Mouse (Mus musculus): ENCODE results near the gene Cacna2d3. TPM values are rescaled to one million over a fixed set of nuclear protein-coding genes. Genes with fewer than 3 reads are reported as not detected.

The Cacna2d3 gene
- total RNA-seq, 2 experiments from 2014 or later: 0.51 to 0.94 TPM

DNA sequence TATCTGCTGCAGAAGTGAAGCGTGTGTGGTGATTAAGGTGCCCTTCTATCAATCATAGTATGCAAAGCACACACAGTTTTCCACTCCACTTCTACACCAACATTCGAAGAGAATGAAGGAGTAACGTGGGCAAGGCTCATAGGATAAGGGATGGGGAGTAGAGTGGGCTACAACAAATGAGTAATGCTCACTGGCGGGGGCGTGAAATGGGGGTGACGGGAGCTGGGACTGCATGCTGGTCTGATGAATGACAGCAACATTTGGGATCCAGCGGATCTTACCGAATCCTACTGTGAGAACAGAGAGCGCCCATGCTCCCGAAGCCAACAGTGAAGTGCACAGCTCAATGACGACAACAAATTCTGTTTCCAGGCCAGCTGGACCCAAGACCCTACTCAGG, 76.2 kb downstream of the Cacna2d3 start:
- intact Hi-C loops (cut with DNase I): no loop called here
- DNase-seq: no peak

DNA sequence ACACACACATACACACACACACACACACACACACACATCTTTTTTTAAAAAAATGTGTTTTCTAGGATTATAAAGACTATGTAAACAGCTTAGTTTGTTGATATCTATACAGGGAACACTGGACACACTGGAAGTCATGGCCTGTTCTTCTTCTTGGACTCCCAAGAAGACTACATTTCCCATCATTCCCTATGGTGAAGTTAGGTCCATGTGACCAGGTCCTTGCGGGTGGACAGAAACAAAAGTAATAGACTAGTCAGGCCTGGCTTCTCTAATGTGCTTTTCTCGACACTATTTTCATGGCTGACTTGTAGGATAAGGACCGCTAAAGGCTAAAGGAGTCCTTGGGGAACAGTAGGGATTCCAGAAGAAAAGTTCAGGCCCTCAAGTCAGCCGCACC, 78.4 kb downstream of the Cacna2d3 start:
- intact Hi-C loops (cut with DNase I): no loop called here
- no peak for DNase-seq

DNA sequence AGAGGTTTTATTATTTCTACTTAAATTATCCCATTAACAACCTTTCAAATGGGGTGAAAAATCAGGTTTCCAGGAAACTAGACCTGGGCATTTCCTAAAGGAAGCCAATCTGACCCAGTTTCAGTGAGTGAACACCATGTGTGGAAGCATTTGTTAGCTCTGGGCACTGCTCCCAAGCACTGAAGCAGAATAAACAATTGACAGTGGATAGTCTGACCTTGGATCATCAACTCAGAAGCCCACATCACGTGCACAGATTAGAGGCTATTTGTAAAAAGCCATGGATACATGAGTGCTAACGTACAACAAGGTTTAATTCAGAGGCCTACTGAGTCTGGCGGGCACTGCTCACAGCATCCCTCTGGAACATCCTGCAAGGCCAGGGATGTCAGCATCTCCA, 82.4 kb downstream of the Cacna2d3 start:
- no peak for DNase-seq
- intact Hi-C loops (cut with DNase I): no loop called here

DNA sequence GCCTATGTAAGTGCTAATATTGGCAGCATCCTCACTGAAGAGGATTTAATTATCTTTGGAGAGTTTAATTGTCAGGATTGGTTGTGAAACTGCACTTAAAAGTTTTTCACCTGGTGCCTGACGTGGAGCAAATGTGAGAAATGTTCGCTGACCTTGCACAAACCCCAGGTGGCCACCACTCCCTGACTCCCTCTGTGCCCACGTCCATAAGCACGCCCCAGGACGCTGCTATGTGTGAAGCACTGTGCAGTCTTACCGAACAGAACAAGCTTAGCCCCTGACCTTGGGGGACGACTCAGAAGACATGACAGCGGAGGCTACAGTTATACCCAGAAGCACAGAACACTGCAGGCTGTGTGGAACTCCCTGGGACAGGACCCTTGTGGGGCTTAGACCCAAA, 93.5 kb downstream of the Cacna2d3 start:
- DNase-seq: no peak
- intact Hi-C loops (cut with DNase I): no loop called here

DNA sequence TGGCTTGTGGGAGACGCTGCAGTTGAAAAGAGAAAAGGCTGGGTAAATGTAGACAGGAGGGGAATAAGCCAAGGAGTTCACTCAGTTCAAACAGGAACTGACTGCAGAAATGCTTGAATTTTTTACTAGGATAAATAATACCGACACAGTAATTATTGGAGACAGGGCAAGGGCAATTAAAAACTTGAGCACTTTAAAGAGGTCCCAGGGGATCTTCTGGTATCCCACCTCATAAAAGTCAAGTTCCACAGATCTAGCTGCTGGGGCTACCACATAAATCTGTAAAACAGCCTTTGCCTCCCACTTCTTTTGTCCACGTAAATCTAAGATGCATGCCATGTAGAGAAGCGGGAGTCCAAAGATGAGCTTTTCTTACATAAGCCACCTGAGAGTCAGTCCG, 109.2 kb downstream of the Cacna2d3 start:
- DNase-seq: no peak
- intact Hi-C loops (cut with DNase I): no loop called here

DNA sequence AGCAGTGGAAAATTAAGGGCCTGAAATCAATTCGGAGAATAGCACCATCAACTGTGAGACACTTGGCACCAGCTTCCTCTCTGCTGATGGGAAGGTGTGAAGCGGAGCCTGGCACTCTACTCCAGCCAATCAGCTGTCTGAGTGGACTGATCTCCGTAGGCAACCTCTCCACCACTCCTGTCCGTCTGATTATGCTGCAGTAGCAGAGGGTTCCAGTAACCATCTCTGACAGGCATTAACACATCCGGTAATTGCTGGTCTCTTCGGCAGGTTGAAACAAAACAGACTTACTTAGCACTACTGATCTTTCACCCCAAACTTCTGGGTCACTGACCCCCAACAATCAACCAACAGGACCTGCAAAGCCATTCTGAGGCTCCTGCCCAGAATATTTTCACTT, 112.9 kb downstream of the Cacna2d3 start:
- DNase-seq: no peak
- intact Hi-C loops (cut with DNase I): no loop called here

DNA sequence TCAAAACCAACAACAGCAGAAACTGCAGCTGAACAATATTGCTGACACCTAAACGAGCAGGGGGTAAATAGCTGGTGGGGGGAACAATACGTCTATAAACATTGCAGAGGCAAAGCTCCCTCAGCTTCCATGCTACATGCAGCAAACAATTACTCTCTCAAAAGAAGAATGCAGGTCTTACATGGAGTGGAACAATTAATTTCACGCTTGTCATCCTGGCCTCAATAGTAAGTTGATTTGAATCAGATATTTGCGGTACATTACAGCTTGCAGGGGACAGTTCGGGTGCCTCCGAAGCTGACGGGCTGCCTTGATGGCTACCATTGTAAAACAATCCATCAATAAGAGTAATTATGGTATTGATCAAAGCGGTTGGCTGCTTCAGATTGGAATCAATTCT, 122.2 kb downstream of the Cacna2d3 start:
- intact Hi-C loops (cut with DNase I): no loop called here
- no peak for DNase-seq

DNA sequence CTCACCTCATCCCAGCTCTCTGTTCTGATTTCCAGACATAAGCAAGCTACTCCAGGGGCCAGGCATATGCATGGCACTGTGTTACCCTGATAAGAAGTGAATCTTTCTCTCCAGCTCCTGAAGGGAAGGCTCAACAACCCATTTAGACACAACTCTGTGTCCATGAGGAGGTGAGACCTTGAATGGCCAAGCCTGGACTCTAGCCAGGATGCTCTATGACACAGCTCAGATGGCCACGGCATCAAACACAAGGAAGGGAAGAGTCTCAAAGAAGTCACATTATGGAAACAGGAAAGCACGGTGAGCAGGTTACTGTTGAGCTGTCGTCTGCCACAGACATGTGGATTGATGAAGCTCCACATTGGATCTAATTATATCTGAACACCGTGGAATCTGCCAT, 128.8 kb downstream of the Cacna2d3 start:
- no peak for DNase-seq
- intact Hi-C loops (cut with DNase I): no loop called here

DNA sequence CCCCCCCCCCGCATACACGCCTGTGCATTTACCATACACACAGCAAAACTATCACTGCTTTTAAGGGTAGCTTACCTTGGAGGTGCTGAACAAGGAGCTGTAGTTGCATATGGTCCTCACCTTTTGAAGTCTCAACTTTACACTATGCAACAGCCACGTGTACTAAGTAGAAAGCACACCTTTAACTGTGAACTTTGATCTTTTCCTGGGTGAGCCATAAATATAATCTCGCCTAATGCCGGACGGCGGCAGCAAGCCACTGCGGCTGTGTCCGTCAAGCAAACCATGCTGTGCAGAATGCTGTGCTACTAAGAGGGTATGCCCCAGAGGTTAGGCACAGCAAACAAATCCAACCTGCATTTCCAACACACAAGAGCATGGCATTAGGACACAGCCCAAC, 132.0 kb downstream of the Cacna2d3 start:
- no peak for DNase-seq
- intact Hi-C loops (cut with DNase I): no loop called here

DNA sequence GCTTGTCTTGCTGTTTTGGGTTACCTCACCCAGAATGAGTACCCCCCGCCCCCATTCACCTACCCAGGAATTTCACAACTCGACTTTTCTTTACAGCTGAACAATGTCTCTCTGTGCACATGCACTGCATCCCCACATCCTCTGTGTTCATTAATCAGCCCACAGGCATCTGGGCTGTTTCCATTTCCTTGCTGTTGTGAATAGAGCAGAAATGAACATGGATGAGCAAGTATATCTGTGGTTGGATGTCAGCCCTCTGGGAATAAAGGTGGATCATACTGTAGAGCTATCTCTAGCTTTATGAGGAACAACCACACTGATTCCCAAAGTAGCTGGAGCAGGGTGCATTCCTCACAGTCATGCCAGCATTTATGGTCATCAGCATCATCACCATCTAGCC, 139.7 kb downstream of the Cacna2d3 start:
- intact Hi-C loops (cut with DNase I): no loop called here
- no peak for DNase-seq

DNA sequence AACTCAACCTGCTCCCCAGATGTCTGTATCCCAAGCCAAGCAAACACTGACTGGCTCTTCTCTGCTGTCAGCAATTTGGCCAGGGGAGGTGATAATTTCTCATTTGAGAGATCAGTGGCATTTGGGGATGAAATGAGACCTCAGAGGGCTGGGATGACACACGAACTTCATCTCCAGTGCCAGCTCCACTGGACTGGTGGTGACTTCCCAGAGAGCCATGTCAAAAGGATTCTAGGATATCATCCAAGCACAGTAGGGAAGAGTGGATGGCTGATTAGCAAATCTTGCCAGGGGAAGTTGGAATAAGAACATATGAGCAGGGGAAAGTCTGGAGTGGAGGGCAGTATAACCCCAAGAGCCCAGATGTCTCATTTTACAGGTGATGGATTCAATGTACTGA, 143.9 kb downstream of the Cacna2d3 start:
- intact Hi-C loops (cut with DNase I): no loop called here
- no peak for DNase-seq

DNA sequence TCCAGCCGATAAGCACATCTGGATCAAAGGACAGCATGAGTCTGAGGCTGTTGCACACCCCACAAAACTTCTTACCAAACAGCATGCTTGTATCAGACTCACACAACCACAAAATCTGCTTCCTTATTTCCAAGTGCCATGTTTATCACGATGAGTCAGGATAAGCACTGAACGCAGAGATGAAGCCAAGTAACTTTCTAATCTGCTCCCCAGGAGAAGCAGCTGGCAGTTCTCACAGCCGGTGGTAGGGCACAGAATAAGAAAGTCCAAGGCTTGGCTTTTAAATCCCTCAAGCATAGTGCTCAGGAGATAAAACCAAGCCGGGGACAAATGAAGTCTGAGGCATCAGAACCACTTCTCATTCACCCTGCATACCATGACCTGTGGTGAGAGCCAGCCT, 146.1 kb downstream of the Cacna2d3 start:
- no peak for DNase-seq
- intact Hi-C loops (cut with DNase I): no loop called here

DNA sequence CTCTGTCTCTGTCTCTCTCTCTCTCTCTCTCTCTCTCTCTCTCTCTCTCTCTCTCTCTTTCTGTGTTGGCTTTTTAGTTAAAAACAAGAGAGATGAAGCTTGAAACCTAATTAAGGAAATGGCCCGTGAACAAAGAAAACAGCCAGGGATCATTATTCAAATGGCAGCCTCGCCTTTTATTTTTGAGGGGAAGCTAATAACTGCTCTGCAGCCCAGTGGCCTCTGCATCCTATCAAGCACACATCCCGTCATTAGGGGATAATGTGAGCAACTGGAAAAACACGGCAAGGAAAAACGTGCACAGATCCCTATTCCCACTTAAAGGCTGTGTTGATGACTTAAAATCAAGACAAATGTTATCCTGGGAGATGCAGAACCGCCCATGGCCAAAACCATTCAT, 159.0 kb downstream of the Cacna2d3 start:
- intact Hi-C loops (cut with DNase I): no loop called here
- no peak for DNase-seq

DNA sequence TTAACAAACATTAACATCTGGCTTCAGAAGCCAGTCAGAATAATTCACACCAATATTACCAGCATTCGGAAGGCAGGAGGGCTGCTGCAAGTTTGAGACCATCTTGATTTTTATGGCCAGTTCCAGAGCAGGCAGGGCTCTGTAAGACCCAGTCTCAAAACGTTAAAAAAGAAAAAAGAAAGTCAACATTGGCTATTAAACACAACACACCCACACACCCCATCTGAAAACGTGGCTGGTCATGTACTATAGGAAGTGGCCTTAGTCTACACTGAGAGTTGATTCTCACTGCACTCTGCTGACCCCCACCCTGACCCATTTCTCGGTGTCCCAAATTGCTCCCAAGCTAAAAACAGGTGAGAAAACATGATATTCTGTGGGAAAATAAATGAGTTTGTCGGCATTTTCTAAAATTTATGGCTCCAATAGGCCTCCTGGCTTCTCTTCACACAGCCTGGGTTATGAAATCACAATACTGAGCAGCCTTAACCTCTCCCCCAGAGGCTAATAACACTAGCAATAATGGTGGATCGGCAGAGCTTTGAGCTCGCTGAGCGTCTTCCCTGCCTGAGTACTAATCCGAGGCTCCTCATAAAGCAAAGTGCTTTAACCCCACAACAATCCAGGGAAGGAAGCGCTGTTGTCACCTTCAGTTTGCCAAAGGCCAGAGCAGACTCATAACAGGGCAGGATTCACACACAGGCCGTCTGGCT, 160.4 kb downstream of the Cacna2d3 start:
- intact Hi-C loops (cut with DNase I): no loop called here
- DNase-seq: no peak

DNA sequence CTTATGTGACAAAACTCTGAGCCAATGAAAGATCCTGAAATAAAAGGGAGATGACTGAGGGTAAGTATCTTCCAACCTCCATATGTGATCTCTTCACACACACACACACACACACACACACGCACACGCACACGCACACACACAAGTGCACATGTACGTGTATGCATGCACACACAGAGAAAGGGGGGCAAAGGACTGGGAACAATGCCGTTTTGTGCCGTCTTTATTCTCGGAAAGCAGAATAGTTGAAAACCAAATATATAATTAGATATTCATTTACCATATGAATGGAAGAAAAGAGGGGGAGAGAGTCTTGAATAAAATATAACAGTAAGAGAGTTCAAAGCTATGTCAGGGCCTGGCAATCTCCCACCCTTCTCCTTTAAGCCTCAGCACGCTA, 163.2 kb downstream of the Cacna2d3 start:
- intact Hi-C loops (cut with DNase I): no loop called here
- no peak for DNase-seq

DNA sequence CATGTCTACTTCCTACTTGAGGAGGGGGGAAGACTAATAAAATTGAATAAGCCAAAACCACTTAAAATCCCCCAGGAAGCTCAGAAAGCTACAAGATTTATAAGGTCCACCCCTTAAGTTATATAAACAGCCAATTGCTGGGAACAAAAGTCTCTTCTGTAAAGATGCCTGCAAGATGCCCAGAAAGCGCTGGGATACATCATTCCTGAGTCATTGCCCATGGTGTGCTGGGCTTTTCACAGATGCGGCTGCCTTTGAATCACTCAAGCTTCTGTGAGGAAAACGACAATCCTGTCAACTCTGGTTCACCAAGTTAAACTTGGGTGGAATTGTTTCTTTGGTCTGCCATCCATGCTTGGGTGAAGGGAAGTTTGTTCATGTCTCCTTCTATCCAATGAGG, 165.5 kb downstream of the Cacna2d3 start:
- intact Hi-C loops (cut with DNase I): no loop called here
- no peak for DNase-seq

DNA sequence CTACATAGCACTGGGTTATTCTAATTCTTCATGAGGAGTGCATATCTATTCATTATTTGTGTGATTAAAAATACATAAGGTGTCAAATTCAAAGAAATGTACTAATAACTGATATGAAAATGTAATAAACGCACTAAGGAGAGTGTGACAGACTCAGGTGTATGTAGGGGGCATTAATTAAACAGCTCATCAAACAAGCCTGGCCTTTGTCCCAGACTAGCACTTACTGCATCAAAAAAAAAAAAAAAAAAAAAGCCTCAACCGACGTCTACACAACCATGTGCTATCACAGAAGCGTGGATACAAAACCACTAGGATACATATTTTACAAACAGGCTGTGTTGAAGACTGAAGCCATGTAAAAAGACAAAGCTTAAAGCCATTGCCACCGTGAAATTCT, 169.2 kb downstream of the Cacna2d3 start:
- intact Hi-C loops (cut with DNase I): no loop called here
- no peak for DNase-seq

DNA sequence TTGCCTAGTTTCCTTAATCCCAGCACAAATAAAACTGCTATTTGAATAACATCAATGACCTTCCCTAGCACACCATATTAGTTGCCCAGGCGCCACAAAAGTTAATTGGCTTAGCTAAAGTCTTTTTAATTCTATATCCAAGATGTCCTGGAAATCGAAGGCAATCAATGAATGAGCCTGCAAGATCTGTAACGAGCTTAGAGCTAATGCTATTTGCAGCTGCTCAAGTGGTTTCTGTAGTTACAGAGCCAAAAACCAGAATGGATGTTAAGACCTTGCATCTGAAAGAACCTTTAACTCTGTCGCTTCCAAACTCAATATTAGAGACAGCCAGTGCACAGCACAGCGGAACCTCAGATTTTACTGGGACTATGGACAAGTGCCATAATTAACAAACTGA, 173.0 kb downstream of the Cacna2d3 start:
- intact Hi-C loops (cut with DNase I): no loop called here
- no peak for DNase-seq

DNA sequence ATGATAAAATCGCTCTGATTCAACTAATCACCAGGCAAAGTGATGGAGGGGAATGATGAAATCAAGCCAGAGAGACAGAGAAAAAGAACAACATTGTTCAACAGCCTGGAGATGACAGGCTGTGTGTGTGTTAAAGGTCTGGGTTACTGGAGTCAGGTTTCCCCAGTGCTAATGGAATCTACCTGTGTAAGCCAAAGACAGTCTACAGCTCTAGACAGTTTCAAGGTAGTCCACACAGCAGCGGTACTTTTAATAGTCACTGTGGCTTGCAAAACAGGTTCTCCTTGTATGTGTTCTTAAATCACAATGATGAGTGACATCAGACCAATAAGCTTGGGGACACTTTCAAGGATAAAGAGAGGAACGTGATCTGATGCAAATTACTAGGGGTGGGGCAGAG, 191.1 kb downstream of the Cacna2d3 start:
- intact Hi-C loops (cut with DNase I): no loop called here
- no peak for DNase-seq

DNA sequence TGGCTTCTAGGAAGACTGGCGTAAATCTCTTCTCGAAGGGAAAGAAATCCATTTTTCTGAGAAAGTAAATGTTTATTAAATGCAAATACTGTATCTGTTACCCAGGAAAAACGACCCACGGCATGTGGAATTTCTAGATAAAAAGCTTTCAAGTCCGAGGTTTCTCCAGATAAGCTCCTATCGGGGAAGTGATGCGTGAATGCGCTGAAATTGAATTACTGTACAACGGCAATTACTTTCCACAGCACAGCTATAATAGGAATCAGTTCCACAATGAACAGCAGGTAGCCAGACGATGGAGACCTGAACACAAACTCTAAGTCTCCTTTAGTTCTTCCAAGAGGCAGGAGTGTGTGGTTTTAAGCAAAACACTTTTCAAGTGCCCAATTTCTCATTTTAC, 193.0 kb downstream of the Cacna2d3 start:
- intact Hi-C loops (cut with DNase I): no loop called here
- no peak for DNase-seq

DNA sequence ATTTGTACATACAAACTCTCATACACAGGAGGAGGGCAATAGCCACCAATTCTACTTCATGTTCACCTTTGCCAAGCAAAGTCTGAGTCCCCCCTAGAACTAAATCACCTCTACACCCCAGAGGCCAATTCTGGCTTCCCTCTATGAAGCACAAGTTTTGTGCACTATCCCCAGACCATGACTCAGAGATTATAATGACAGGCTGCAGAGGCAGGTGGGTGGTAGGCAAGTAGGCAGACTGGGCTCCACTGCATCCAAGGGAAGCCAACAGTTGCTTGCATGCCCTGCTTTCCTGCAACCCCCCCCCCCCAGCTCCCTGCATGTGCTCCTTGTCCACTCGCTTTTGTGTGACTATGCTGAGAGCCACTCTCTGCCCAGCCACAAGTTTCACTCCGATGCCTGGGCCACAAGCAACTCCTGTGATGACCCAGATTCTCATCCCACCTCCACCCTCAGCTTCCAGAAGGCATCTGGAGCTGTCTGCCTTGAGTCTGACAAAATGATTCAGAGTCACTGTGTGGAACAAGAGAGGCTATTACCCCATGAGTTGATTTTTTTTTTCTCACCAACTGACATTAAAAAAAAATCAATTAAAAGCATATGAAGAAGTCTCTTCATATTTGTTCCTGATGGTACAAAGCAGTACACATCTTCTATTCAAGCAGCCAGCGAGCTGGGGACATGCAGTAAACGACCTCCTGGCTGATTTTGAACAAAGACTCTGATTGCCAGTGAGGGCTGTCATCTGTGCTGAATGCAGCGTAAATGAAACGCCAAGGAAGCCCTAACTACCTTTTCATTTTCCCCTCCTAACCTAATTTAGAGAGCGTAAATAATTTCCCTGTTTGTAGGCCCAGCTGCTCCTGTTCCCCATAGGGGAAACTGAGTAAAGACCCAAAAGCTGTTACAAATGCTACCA, 201.7 kb downstream of the Cacna2d3 start:
- no peak for DNase-seq
- intact Hi-C loops (cut with DNase I): no loop called here

DNA sequence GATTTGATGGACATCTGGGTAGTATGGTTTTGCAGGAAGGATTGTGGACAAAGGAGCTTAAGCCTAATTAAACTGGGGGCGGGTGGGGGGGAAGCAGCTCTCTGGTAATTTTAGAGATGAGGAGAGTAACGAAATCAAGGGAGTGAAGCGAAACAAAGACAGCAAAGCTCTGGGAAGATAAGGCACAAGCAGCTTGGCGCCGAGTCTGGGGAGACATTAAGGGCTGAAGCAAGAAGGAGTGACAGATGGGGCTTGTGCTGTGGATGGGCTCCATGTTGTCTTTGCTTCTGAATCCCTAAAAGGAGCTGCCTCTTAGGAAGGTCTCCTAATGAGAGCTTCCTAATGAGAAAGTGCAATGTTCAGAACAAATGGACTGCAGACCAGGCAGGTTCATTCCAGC, 219.0 kb downstream of the Cacna2d3 start:
- DNase-seq: no peak
- intact Hi-C loops (cut with DNase I): no loop called here
